Mouse (Mus musculus): ENCODE results near the gene Ak4. TPM values are rescaled to one million over a fixed set of nuclear protein-coding genes. Genes with fewer than 3 reads are reported as not detected.
A peak's percentile ranks its signal among the peaks of the same experiment; 100 is the strongest.
"Not testable (repeated sequence)": the region's sequence is repeated elsewhere in the genome, so short reads cannot be mapped to it uniquely, and the experiment has no call there.

Ak4 gene
- polyA plus RNA-seq, 1 experiment from 2014 or later, result 1.3 TPM

GRCm38 (mm10) chr4:101422996-101423395 is 3.9 kb downstream of the Ak4 start:
- DNase-seq (ENCODE audit: low spot score), result no peak

GRCm38 (mm10) chr4:101423571-101423970 is 4.5 kb downstream of the Ak4 start:
- no peak for DNase-seq (ENCODE audit: low spot score)

GRCm38 (mm10) chr4:101424495-101424894 is 5.4 kb downstream of the Ak4 start:
- no peak for DNase-seq (ENCODE audit: low spot score)

- no peak for DNase-seq (ENCODE audit: low spot score)
These were observed 6.0 kb downstream of the Ak4 start for GRCm38 (mm10) chr4:101425119-101425518.

GRCm38 (mm10) chr4:101425666-101426065 is 6.6 kb downstream of the Ak4 start:
- DNase-seq (ENCODE audit: low spot score), result no peak

GRCm38 (mm10) chr4:101426566-101426965 is 7.5 kb downstream of the Ak4 start:
- DNase-seq (ENCODE audit: low spot score), result no peak

- DNase-seq (ENCODE audit: low spot score), result no peak
These were observed 9.0 kb downstream of the Ak4 start for GRCm38 (mm10) chr4:101427886-101428680.

GRCm38 (mm10) chr4:101429073-101429472 is 10.0 kb downstream of the Ak4 start:
- no peak for DNase-seq (ENCODE audit: low spot score)

GRCm38 (mm10) chr4:101430000-101430399 is 10.9 kb downstream of the Ak4 start:
- no peak for DNase-seq (ENCODE audit: low spot score)

- DNase-seq (ENCODE audit: low spot score), result no peak
These were observed 17.9 kb downstream of the Ak4 start for GRCm38 (mm10) chr4:101436761-101437512.

GRCm38 (mm10) chr4:101438271-101438670 is 19.2 kb downstream of the Ak4 start:
- no peak for DNase-seq (ENCODE audit: low spot score)

GRCm38 (mm10) chr4:101439738-101440389 is 20.8 kb downstream of the Ak4 start:
- DNase-seq (ENCODE audit: low spot score), result peak; percentile 13

GRCm38 (mm10) chr4:101442791-101443190 is 23.7 kb downstream of the Ak4 start:
- DNase-seq (ENCODE audit: low spot score), result no peak

- no peak for DNase-seq (ENCODE audit: low spot score)
These were observed 24.4 kb downstream of the Ak4 start for GRCm38 (mm10) chr4:101443419-101443991.

- DNase-seq (ENCODE audit: low spot score), result no peak
These were observed 26.6 kb downstream of the Ak4 start for GRCm38 (mm10) chr4:101445660-101446059.

GRCm38 (mm10) chr4:101446606-101447005 is 27.5 kb downstream of the Ak4 start:
- DNase-seq (ENCODE audit: low spot score), result not testable (repeated sequence)

- no peak for DNase-seq (ENCODE audit: low spot score)
These were observed 29.6 kb downstream of the Ak4 start for GRCm38 (mm10) chr4:101448701-101449100.

- no peak for DNase-seq (ENCODE audit: low spot score)
These were observed 30.3 kb downstream of the Ak4 start for GRCm38 (mm10) chr4:101449344-101449743.

GRCm38 (mm10) chr4:101450150-101450780 is 31.2 kb downstream of the Ak4 start:
- DNase-seq (ENCODE audit: low spot score), result no peak

GRCm38 (mm10) chr4:101451089-101451488 is 32.0 kb downstream of the Ak4 start:
- no peak for DNase-seq (ENCODE audit: low spot score)

- DNase-seq (ENCODE audit: low spot score), result no peak
These were observed 33.8 kb downstream of the Ak4 start for GRCm38 (mm10) chr4:101452829-101453228.

Measured in thymus, postnatal 0 days (tissue).